Mouse (Mus musculus) kidney, adult 2 months (tissue): ENCODE measurements around the gene Ermp1. TPM values are rescaled to one million over a fixed set of nuclear protein-coding genes. Genes with fewer than 3 reads are reported as not detected.
A peak's percentile ranks its signal among the peaks of the same experiment; 100 is the strongest.

Source experiments
- DNase-seq: peaks from one replicate; pipeline ENCODE4 v3.0.0; 2021
- H3K27ac ChIP-seq: fragments of 200-500 bp; 2 replicates; pipeline ENCODE4 v1.5.1; 2012; ENCODE audit warnings: low read depth, low read length, control low read depth, inconsistent platforms; ENCODE audit not compliant: insufficient read depth
- H3K27me3 ChIP-seq: fragments of 200-500 bp; replicated peaks from 2 replicates; pipeline ENCODE4 v1.6.1; 2012; ENCODE audit warnings: mild to moderate bottlenecking, moderate library complexity, low read length, inconsistent platforms; ENCODE audit not compliant: control insufficient read depth, insufficient read depth
- H3K36me3 ChIP-seq: fragments of 200-500 bp; 2 replicates; pipeline ENCODE4 v1.6.1; 2012; ENCODE audit warnings: mild to moderate bottlenecking, moderate library complexity, low read length, inconsistent platforms; ENCODE audit not compliant: control insufficient read depth, insufficient read depth
- H3K4me1 ChIP-seq: fragments of 200-500 bp; 2 replicates; pipeline ENCODE4 v1.6.1; 2011; ENCODE audit warnings: low read length; ENCODE audit not compliant: control insufficient read depth, insufficient read depth
- H3K4me3 ChIP-seq: fragments of 200-500 bp; 2 replicates; pipeline ENCODE4 v1.5.1; 2011; ENCODE audit warnings: mild to moderate bottlenecking, low read depth, low read length, control low read depth; ENCODE audit not compliant: insufficient read depth
- CTCF ChIP-seq: fragments of 200-500 bp; conservative IDR thresholded peaks from 2 replicates; pipeline ENCODE4 v1.5.1; 2011; ENCODE audit warnings: low read depth, mild to moderate bottlenecking, control low read depth, low read length, moderate library complexity, mixed read lengths; ENCODE audit not compliant: insufficient read depth, insufficient read length
- POLR2A ChIP-seq: fragments of 200-500 bp; IDR thresholded peaks from one replicate; pipeline ENCODE4 v1.6.1; 2011; ENCODE audit warnings: low read depth, low read length, control low read depth
- WGBS: fragments of 180-500 bp; shearing (Covaris S2); methylation state at CpG from one replicate; pipeline ENCODE4 v1.1.7; 2018; 5-methylcytosine and 5-hydroxymethylcytosine counted together
- polyA plus RNA-seq: library from polyadenylated mRNA; depleted of rRNA; stranded (reverse); fragments of >200 nt; gene quantifications from 2 replicates; pipeline ENCODE4 v1.2.3, GENCODE M21; 2012

Gene Ermp1
- polyA plus RNA-seq, 1 experiment = 23.9 TPM

GRCm38 (mm10) chr19:29661974-29662580, 13.9 kb upstream of the Ermp1 start:
- no peak for DNase-seq
- 82% methylated on average over 6 of the region's 6 CpGs for WGBS
- Histone ChIP-seq H3K4me3 (no peak overlapping the region), H3K4me1 (peaks cover 5% of the 10 kb centered on the region; the same call in 1 of the 2 replicates), H3K36me3 (no peaks in the 10 kb centered on the region), H3K27ac (no peak overlapping the region), H3K27me3 (no peaks in the 10 kb centered on the region)
- TF ChIP-seq CTCF = no peak

- 69% methylated on average over 10 of the region's 10 CpGs for WGBS
- no peak for DNase-seq
- Histone ChIP-seq H3K4me3 (no peak overlapping the region), H3K36me3 (no peaks in the 10 kb centered on the region), H3K4me1 (peaks cover 8% of the 10 kb centered on the region; the same call in 1 of the 2 replicates), H3K27me3 (no peaks in the 10 kb centered on the region), H3K27ac (no peak overlapping the region)
- TF ChIP-seq CTCF = no peak
- TF ChIP-seq POLR2A = no peak
Observed at GRCm38 (mm10) chr19:29660835-29661764, 12.9 kb upstream of the Ermp1 start.

- Histone ChIP-seq H3K4me3 (no peak overlapping the region), H3K36me3 (no peaks in the 10 kb centered on the region), H3K27me3 (no peaks in the 10 kb centered on the region), H3K27ac (no peak overlapping the region), H3K4me1 (peaks cover 11% of the 10 kb centered on the region; the same call in 1 of the 2 replicates)
- no peak for DNase-seq
- no peak for TF ChIP-seq POLR2A
- WGBS = 69% methylated on average over 6 of the region's 6 CpGs
Observed at GRCm38 (mm10) chr19:29659705-29660104, 11.5 kb upstream of the Ermp1 start.

GRCm38 (mm10) chr19:29658836-29659235, 10.6 kb upstream of the Ermp1 start:
- H3K27me3 ChIP-seq = no peaks in the 10 kb centered on the region
- DNase-seq = no peak
- H3K4me1 ChIP-seq = peaks cover 7% of the 10 kb centered on the region; the same call in 1 of the 2 replicates
- 98% methylated on average over 4 of the region's 4 CpGs for WGBS
- no peak for TF ChIP-seq POLR2A
- TF ChIP-seq CTCF = no peak
- no peak overlapping the region for H3K4me3 ChIP-seq
- H3K36me3 ChIP-seq = no peaks in the 10 kb centered on the region
- no peak overlapping the region for H3K27ac ChIP-seq

GRCm38 (mm10) chr19:29657558-29657957, 9.3 kb upstream of the Ermp1 start:
- Histone ChIP-seq H3K27ac (no peak overlapping the region), H3K4me1 (peaks cover 7% of the 10 kb centered on the region; the same call in 1 of the 2 replicates), H3K27me3 (no peaks in the 10 kb centered on the region), H3K36me3 (no peaks in the 10 kb centered on the region), H3K4me3 (no peak overlapping the region)
- TF ChIP-seq POLR2A (no peak), CTCF (no peak)
- DNase-seq = no peak
- WGBS = 95% methylated on average over 2 of the region's 2 CpGs

- 69% methylated on average over 3 of the region's 3 CpGs for WGBS
Observed at GRCm38 (mm10) chr19:29657033-29657432, 8.8 kb upstream of the Ermp1 start.

GRCm38 (mm10) chr19:29656620-29657019, 8.4 kb upstream of the Ermp1 start:
- H3K27ac ChIP-seq = peak overlapping the region; percentile 51
- no peak for TF ChIP-seq CTCF
- no peak for TF ChIP-seq POLR2A
- no peaks in the 10 kb centered on the region for H3K27me3 ChIP-seq
- no peak for DNase-seq
- 72% methylated on average over 5 of the region's 5 CpGs for WGBS
- no peak overlapping the region for H3K4me3 ChIP-seq
- H3K36me3 ChIP-seq = no peaks in the 10 kb centered on the region
- H3K4me1 ChIP-seq = peaks cover 7% of the 10 kb centered on the region; the same call in 1 of the 2 replicates

More at GRCm38 (mm10) chr19:29657033-29657432, 8.8 kb upstream of the Ermp1 start:
- DNase-seq = no peak
- Histone ChIP-seq H3K27ac (peak overlapping the region; percentile 51), H3K36me3 (no peaks in the 10 kb centered on the region), H3K4me1 (peaks cover 7% of the 10 kb centered on the region; the same call in 1 of the 2 replicates), H3K4me3 (no peak overlapping the region), H3K27me3 (no peaks in the 10 kb centered on the region)
- TF ChIP-seq POLR2A (no peak), CTCF (no peak)
